Mouse (Mus musculus) thymus, postnatal 4 days (tissue): ENCODE measurements around the gene Sptbn4.
A peak's percentile ranks its signal among the peaks of the same experiment; 100 is the strongest.

Experiments
- DNase-seq: peaks from one replicate; pipeline ENCODE4 v3.0.0; 2021

Gene Sptbn4

DNA sequence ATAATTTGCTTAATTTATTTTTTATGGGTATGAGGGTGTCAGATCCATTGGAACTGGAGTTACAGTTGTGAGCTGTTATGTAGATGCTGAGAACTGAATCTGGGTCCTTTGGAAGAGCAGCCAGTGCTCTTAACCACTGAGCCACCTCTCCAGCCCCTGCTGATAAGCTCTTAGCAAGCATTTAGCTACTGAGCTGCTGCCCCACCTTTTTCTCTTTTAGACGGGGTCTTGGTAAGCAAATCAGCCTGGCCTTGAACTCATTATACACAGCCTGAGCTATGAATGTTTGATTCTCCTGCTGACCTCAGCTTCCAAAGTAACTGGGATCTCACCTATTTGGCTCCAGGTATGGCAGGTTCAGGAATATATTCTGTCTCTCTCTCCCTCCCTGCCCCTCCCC is 66.5 kb downstream of the Sptbn4 start:
- no peak for DNase-seq

DNA sequence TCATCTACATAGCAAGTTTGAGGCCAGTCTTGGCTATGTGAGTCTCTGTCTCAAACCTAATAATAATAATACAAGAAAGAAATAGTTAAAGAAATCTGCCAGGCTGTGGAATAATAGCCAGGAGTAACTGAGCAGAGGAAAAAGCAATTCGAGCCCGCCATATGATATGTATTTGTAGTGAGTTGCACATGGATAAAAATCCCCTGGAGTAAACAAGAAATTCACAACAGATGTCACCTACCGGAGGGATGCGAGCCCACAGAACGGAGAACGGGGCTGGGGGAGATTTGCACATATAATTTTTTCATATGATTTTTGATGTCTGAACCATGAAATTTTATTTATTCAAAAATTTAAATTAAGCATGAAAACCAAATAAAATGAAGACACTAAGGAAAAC is 67.7 kb downstream of the Sptbn4 start:
- no peak for DNase-seq

DNA sequence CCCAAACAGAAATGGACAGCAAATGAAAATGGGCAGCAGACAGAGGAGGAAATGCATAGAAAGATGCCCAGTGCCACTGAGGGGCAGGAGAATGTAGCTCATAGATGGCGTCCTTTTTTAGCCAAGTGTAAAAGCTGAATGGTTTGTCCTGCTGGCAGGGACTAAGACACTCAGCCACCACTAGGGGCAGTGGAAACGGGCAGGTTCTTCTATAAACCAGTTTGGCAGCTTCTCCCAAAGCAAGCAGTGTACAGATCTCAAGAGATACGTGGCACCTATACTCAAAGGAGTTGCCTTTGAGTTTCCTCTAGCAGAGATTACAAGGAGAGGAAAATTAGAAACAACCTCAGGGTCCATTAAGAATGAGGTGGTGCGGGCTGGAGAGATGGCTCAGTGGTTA is 69.1 kb downstream of the Sptbn4 start:
- DNase-seq = peak; percentile 52

DNA sequence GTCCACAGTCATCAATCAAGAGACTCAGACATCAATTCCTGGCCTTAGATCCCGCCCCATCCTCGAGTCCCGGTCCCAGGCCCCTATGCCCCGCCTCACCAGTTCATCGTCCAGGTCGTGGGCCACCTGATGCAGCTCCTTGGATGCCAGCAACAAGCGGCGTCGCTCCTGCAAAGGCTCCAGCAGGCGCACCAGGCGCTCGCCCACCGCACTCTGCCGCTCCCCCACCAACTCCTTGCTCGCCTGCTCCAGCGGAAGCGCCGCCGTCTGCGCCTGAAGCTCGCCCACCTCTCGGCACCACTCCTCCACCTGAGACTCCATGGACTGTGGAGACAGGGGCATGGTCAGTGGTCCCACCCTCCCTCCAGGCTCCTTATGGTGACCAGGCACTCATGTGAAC is 72.2 kb downstream of the Sptbn4 start:
- DNase-seq = peak; percentile 40

DNA sequence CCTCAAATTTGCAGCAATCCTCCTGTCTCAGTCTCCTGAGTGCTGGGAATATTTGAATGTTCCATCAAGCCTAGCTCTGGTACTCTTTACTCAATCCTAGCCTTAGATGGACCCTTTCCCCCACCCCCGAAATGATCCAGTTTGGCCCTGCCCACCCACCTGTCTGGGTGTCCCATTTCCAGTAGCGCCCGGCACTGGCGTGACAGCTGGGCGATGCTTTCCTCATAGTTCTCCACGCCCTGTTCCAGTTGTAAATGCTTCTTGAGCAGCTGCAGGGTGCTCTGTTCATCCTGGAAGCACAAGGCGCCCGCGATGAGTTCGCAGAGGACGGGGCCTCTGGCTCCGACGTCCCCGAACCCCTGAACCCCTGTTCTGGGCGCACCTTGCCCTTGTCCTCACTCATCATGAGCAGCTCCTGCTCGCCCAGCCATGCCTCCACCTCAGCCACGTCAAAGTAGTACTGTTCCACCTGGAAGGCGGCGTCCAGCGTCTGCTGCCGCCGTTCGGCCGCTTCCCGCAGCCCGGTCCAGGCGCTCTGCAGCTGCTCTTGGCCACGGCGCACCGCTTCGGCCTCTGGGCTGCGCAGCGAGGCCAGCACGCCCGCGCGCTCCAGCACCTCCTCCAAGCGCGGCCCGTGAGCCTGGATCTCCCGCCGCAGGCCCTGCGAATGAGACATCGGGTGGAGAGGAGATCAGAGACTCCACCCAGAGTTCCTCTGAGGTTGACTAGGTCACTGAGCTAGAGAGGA is 75.6 kb downstream of the Sptbn4 start:
- DNase-seq = no peak

DNA sequence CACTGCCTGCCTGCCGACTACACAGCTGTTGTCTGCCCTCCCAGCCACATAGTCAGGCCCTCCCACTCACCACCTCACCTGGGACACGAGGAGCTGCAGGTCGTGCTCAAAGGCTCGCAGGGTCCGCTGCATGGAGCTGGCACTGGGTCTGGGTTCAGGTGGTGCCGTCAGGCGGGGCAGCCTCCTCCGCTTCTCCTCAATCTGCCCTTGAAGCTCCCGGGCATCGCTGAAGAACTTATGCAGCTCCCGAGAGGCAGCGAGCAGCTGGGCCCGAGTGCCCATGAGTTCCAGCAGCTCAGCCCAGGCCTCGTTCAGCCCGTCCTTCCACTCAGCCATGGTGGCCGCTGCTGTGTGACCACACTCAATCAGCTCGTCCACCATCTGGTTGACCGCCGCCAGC is 78.4 kb downstream of the Sptbn4 start:
- DNase-seq = no peak

DNA sequence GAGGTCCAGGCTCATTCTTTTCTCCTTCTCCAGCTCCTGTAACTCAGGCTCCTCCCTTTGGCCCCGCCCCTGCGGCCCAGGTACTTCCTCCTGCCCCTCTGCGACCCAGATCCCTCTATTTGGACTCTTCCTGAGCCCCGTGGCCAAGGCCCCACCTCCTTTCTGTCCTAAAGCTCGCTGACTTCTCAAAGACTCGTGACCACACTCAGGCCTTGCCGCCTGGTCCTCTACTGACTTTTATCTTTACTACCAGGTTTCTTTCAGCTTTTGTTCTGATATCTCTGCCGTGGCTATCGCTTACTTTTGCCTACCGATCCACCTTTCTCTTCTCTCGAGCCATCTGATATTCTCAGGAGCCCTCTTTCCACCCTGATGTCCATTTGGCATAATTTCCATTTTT is 79.5 kb downstream of the Sptbn4 start:
- no peak for DNase-seq

DNA sequence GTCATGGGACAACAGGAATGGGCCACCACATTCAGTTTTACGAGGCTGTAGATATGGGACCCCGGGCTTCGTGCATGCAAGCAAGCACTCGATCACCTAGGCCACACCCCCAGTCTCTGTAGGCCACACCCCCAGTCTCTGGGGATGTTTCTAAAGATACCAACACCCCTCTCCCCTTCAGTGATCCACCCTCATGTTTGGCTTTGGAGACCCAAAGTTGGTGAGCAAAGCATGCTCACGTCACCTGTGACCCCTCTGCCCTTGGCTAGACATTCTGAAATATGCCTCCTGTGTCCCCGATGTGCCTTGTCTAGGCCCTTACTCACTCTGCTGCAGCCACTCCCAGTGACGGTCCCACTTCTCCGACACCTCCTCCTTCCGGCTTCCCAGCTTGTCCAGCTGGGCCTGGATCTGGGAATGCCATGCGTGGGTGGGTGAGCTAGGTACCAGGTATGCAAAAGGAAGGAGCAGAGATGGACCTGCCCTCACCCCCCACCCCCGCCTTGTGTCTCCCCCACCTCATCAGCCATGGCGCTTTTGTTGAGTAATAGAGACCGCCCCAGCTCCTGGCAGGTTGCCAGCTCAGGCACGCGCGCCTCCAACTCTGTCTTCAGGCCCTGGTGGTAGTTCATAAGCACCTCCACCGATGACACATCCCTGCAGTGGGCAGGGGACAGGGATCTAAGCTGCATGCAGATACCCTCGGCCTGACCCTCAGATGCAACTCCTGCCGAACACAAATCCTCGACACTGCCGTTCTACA is 81.2 kb downstream of the Sptbn4 start:
- no peak for DNase-seq

DNA sequence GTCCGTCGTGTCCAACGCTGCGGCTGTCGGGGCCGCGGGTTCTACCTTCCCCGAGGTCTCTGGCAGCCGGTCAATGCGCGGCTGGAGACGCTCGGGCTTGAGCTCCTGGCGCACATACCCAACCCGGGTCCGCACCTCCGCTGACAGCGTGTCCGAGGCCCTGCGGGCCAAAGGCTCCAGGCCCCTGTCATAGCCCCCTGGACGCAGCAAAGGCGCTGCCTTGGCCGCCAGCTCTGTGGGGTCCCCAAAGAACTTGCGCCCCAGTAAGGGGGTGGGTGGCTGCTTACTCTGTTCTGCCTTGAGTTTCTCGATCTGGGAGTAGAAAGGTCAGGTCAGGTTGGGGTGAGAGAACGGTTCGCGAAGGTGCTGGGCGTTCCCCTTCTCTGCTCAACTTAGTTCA is 83.1 kb downstream of the Sptbn4 start:
- DNase-seq = no peak

DNA sequence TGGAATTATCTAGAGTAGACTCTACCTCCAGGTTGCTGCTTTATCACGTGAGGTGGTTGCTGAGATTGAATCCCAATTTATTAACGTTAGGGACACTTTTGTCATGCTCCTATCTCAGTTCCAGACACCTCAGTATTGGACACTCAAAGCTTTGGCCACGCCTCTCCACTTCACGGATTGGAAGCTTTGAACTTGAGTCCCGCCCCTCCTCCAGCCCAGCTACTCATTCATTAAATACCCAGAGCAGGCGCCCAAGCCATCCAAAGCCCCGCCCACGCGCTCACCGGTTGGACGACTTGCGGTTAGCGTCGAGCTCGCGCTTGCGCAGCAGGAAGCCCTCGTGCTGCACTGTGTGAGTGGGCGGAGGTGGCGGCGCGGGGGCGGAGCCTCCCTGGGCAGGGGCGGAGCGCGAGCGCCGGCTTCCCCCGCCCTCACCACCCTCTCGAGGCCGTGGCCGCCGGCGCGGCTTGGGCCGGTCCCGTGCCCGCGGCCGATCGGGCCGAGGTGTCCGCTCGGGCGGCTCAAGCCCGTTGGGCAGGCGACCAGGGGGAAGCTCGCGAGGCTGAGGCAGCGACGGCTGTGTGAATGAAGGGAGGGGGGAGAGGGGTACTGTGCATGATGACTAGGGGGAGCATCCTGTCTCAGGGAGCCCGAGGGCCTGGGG is 86.1 kb downstream of the Sptbn4 start:
- peak; percentile 97 for DNase-seq

DNA sequence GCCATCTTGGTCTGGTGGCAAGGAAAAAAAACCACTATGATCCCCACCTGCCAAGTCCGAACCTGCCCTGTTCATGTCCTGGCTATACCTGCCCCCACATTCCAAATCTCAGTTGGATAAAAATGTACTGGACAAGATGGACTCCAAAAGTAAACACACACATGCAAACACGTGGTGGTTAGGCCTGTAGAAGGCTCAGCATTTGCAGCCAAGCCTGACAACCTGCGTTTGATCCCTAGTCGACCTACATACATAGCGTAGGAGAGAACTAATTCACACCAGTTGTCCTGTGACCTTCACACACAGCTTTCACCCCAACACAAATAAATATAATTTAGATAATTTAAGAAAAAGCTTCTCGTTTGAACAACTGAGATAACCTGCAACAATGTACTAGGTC is 86.7 kb downstream of the Sptbn4 start:
- DNase-seq = no peak

DNA sequence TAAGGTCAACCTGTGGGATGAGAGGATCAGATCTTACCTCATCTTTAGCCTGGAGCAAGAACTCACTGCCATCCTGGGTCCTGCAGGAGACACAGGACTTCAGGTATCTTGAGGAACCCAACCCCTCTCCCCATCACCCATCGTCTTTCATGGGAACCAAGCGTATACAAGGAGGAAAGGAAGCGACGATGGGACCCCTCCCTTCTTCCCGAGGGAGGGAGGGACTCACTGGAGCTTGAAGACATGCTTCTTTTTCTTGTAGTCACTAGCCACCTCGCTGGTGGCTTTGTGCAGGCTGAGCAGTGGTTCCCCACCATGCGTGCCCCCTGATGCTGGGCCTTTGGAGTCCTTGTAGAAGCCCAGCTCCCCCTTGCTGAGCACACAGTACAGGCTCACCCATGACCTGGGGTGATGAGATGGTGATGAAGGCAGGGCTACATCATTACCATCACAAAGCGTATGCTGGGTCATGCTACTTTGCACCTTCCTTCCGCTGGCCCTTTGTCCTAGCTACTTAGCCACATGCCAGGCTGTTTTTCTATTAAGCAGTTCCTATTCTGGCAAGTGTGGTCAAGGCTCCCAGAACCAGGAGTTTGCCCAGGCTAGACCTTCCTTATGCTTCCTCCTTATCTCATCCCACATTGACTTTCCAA is 87.7 kb downstream of the Sptbn4 start:
- no peak for DNase-seq

DNA sequence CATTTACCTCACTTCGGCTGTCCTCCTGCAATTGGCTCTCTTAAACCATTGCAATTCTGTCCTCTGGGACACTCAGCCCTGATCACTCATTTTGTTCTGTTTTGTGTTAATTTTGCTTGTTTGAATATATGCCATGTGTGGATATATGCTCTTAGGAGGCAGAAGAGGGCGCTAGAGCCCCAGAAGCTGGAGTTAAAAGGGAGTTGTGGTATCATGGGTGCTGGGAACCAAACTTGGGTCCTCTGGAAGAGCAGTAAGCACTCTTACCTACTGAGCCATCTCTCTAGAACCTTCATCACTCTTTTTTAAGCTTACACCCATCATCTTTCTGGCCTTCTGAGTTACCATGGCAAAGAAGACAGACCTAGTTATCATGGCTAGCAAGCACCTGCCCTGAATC is 88.3 kb downstream of the Sptbn4 start:
- DNase-seq = no peak

DNA sequence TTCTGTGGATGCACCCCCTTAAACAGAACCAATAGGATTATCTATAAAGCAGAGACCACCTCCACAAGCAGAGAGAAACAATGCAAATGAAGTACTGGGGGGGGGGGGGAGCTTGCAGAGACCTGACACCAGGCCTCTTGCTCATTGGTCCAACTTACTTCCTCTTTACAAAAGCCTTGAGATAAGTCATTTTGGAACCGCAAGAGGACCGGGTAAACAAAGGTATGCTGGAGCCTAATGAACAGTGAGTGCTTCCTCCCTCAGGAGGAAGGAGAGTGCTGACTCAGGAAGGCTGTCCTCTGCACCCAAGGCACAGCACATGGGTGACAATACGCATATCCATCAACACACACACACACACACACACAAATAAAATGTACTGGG is 89.9 kb downstream of the Sptbn4 start:
- DNase-seq = no peak

DNA sequence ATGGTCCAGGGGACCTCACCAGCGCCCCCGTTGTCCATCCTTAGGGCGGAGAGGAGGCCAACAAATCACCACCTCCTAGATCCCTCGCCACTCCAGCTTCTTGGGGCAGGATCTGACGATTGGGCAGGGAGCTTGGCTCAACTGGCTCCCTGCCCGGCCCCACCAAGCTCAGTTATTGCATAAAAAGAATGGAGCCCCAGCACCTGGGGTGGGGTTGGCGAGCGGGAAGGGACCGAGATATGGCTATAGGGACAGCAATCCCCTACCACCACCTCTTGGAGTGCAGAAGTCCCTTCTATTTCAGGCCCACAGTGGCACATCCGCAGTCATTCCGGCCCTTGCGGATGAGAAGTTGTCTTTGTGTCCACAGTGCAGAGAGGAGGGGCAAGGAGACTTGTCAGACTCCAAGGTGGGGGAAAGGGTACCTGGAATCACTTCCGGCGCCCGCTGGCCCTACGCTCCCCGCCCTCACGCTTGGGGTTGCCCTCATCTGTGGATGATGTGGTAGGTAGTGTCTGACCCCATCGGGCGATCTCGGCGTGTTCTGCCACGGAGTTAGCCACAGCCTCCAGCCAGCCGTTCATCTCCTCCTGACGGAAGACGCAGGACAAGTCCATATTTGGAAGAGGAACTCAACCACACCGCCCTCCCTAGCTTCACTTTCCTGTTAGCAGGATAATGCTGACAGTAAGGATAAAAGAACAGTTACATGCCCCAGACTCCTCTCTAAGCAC is 90.5 kb downstream of the Sptbn4 start, which contains the start of gene Gm20479:
TSS of gene Gm20479 (minus strand) at position 559 of the 734 bp plus-strand sequence.
- no peak for DNase-seq

DNA sequence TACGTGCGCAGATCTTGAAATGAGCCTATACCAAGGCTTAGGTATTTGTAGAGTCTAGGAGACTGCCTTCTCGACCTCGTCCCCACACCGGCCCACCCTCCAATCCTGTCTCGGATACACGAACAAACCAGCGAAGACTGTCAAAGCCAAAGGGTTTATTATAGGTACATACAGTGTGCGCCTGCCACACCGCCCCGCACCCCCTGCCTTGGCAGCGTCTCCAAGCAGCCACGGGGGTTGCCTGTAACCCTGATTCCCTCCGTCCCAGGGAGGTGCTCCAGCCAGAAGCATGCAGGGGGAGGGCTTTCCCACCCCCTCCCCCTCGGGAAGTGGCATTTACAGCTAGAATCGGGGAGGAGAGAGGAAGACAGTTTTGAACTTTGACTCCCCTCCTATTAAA is 91.2 kb downstream of the Sptbn4 start:
- DNase-seq = peak; percentile 50

DNA sequence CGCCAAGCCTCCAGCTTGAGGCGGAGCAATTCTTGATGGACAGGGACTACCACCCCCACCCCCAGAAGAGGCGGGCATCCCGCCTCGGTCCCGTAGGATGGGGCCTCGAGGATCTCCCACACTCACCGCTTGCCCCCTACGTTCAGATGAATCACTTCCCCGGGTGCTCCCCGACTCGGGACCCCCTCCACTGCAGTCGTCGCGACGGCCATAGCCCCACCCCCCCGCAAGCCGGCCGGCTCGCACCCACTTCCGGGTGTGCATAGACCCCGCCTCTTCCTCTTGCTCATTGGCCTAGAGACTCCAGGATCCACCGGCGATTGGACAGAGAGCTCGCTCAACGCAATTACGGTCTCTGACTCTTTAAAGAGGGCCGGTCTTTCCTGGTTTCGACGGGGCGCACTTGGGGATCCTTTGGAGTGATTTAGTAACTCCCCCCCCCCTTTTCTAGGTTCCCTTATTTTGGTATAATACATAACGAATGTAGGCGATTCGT is 91.7 kb downstream of the Sptbn4 start, which contains the start of gene Shkbp1:
TSS of gene Shkbp1 (minus strand) at position 275 of the 496 bp plus-strand sequence.
- peak; percentile 88 for DNase-seq

DNA sequence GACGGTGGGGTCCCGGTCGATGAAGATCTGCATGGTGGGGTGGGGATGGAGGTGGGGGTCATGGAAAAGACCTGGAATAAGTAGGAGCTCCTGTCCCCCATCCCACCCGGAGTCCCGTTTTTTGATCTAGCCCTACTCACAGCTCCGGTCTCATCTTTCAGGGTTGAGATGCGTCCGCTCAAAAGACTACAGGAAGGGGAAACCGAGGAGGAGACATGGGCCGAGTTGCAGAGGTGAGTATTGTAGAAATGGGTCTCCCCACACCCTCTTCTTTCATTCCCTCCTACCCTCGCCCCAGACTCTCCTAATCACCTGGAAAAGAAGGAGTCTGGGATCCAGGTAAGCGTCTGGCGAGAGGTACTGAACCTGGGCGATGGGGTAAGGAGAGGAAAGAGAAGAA is 92.2 kb downstream of the Sptbn4 start:
- DNase-seq = no peak

DNA sequence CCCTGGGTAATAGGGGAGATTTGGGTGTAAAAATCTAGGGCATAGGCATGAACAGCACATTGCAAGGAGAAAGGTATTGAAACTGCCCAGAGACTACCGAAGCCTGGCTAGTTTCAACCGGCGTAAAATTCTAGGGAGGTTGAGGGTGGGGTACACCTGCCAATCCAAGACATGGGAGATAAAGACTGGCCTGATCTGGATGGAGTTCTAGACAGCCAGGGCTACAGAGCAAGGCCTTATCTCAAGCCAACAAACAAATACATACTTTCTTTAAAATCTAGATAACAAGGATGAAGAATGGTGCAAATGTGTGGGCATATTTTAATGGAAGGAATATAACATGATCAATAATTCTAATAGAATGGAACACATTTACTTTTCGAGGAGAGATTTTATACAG is 92.7 kb downstream of the Sptbn4 start:
- no peak for DNase-seq

DNA sequence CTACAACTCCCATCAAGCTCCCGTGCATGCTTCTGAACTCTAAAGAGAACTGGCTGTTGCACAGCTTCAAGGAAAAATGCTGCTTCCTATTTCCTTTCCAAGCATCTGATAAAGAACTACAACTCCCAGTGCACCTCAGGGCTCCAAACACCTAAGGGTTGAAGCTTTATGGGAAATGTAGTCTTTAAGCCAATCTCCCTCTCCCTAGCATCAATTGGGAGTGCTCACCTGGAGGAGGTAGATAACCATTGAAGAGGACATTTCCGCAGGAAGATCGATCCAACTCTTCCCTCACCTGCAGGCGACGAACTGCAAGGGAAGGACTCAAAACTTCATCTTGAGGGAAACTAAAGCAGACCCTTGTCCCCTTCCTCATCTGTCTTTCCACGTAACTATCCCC is 93.3 kb downstream of the Sptbn4 start:
- no peak for DNase-seq

DNA sequence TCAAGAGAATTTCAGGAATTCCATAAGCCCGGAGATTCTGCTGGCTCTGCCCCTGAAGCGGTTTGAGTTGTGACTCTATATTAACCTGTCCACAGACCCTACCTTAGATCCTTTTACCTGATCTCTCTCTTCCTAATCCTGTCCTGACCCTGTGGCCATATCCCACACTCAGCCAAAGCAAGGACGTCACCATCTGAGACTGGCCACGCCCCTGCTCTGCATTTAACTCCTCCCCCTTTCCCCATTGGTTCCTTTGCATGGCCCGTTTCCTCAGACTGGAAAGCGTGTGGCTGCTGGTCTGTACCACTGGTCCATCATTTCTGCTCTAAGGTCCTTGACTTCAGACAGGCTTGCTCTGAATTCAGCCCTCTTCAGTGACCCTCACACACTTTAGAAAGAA is 102.0 kb downstream of the Sptbn4 start:
- no peak for DNase-seq

DNA sequence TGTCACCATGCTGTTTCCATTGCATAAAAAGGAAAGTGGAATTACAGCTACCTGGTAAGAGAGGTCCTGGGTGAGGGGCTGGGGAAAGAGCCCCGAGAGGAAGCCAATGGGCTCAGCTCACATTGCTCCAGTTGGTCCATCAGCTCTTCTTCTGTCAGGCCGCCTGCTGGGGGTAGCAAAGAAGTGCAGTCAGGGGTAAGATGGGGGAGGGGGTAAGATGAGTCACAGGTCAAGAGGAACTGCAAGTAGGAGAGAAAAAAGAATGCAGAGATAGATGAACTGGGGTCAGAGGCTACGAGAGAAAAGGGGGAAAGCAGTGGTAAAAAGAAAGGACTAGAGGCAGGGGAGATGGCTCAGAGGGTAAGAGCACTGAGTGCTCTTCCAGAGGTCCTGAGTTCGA is 104.9 kb downstream of the Sptbn4 start:
- DNase-seq = no peak
